In genomic region chr1:136683061-136683531, GRCm38 (mm10) we compare ENCODE assay signal across 9 mouse cellular contexts. TPM values are rescaled to one million over a fixed set of nuclear protein-coding genes. Genes with fewer than 3 reads are reported as not detected.
A peak's percentile ranks its signal among the peaks of the same experiment; 100 is the strongest.
DNase-seq lines count a peak whose midpoint lies in the region; ATAC-seq and TF ChIP-seq lines count a peak whose summit lies in the region.
"Had no signal": no experiment of that assay in that cellular context is flagged by ENCODE, and none has a peak within 500 bp of the region (broad histone marks: within the 10 kb centered on the region; RNA-seq: fewer than 3 reads in every experiment).

No protein-coding gene starts in this region.

- no peak for ATAC-seq in forebrain, embryonic 15.5 days (replicated peaks)

- H3K79me2 ChIP-seq in CH12.LX (replicated peaks; ENCODE audit: control insufficient read depth, extremely low read depth, insufficient read depth, poor library complexity, severe bottlenecking) = no peaks in the 10 kb centered on the region

- no peak overlapping the region for H3K27ac ChIP-seq in CH12.LX (ENCODE audit: insufficient read depth, low read depth)
- H3K27ac ChIP-seq in forebrain, embryonic 15.5 days (replicated peaks) = no peak overlapping the region
- H3K27ac ChIP-seq: neural tube, embryonic 13.5 days had no signal

- no peak for TF ChIP-seq RAD21 in CH12.LX (IDR thresholded peaks at IDR 0.05; ENCODE audit: low read depth, low read length)

- WGBS in forebrain, embryonic 15.5 days = 85% methylated on average over 3 of the region's 3 CpGs

- peaks cover 8 to 36% of the 10 kb centered on the region in 2 experiments; a peak in 3 of 4 replicates for H3K4me1 ChIP-seq in CH12.LX (ENCODE audit: control insufficient read depth in 1 of 2, insufficient read depth in 2 of 2)
- H3K4me1 ChIP-seq in forebrain, embryonic 15.5 days = no peaks in the 10 kb centered on the region
- H3K4me1 ChIP-seq: neural tube, embryonic 13.5 days had no signal

- H3K9me3 ChIP-seq in CH12.LX (replicated peaks; ENCODE audit: low read length) = no peaks in the 10 kb centered on the region
- no peaks in the 10 kb centered on the region for H3K9me3 ChIP-seq in forebrain, embryonic 15.5 days
- H3K9me3 ChIP-seq: neural tube, embryonic 13.5 days had no signal

- no peak for TF ChIP-seq POLR2A in CH12.LX (IDR thresholded peaks at IDR 0.05; ENCODE audit: low read depth, low read length)

- no peak for TF ChIP-seq CTCF in CH12.LX (conservative IDR thresholded peaks at IDR 0.05 in 1 of 2, IDR thresholded peaks at IDR 0.05 in 1 of 2; ENCODE audit: low read depth in 2 of 2, low read length in 2 of 2)

- no peak overlapping the region for H3K4me3 ChIP-seq in CH12.LX (replicated peaks in 1 of 3; ENCODE audit: low read depth in 2 of 3, low read length in 2 of 3, poor library complexity in 1 of 3)
- H3K4me3 ChIP-seq in forebrain, embryonic 15.5 days = no peak overlapping the region
- H3K4me3 ChIP-seq: neural tube, embryonic 13.5 days had no signal

- TF ChIP-seq EP300 in CH12.LX (IDR thresholded peaks at IDR 0.05; ENCODE audit: low read length) = no peak

- in situ Hi-C loops in CH12.LX (cut with MboI; ENCODE audit: low pct_ligation_motif_present, low pct_unique_long_range_greater_than_20kb, low sequenced_read_pairs) = no loop called here

- no peaks in the 10 kb centered on the region for H3K36me3 ChIP-seq in CH12.LX (replicated peaks in 1 of 2; ENCODE audit: control insufficient read depth in 1 of 2, insufficient read depth in 1 of 2, low read length in 1 of 2)
- no peaks in the 10 kb centered on the region for H3K36me3 ChIP-seq in forebrain, embryonic 15.5 days
- H3K36me3 ChIP-seq: neural tube, embryonic 13.5 days had no signal

- dilution Hi-C loops in CH12.LX (cut with MboI; ENCODE audit: extremely low pct_ligation_motif_present, extremely low pct_unique_long_range_greater_than_20kb, low sequenced_read_pairs) = no loop called here

- DNase-seq in 3T3-L1 (ENCODE audit: low read depth, low spot score) (peak; percentile 99), CH12.LX (ENCODE audit: extremely low read depth) (no peak)
- peak; percentile 74 for DNase-seq in gastrocnemius, postnatal 10 days
- peak; percentile 56 to 70 for DNase-seq in kidney, postnatal 36 days
- DNase-seq in right cerebral cortex, postnatal 4 days = peak; percentile 29
- DNase-seq in c-Kit-positive CD71-positive TER-119-positive erythroid progenitor cells, embryonic 14.5 days (ENCODE audit: low spot score) = no peak
- DNase-seq in cerebellum, adult 11-12 months = no peak

- H3K9ac ChIP-seq in CH12.LX (ENCODE audit: insufficient read depth, low read depth) = no peak overlapping the region
- no peak overlapping the region for H3K9ac ChIP-seq in forebrain, embryonic 15.5 days (replicated peaks)
- H3K9ac ChIP-seq: neural tube, embryonic 13.5 days had no signal

- H3K27me3 ChIP-seq in CH12.LX (replicated peaks) = no peaks in the 10 kb centered on the region
- no peaks in the 10 kb centered on the region for H3K27me3 ChIP-seq in forebrain, embryonic 15.5 days
- H3K27me3 ChIP-seq: neural tube, embryonic 13.5 days had no signal

- H3K4me2 ChIP-seq in CH12.LX (ENCODE audit: insufficient read depth, low read depth, poor library complexity, severe bottlenecking) = no peak overlapping the region
- H3K4me2 ChIP-seq in forebrain, embryonic 15.5 days (replicated peaks) = no peak overlapping the region
- H3K4me2 ChIP-seq: neural tube, embryonic 13.5 days had no signal

TF ChIP-seq in CH12.LX, 34 proteins besides CTCF, POLR2A, EP300 and RAD21:
- peak; percentile 47 for TF ChIP-seq ZNF384 (IDR thresholded peaks at IDR 0.05; ENCODE audit: low read depth, low read length)
- no peak for TF ChIP-seq HCFC1 (IDR thresholded peaks at IDR 0.05; ENCODE audit: low read depth, low read length)

RNA-seq across cellular contexts. Expression of gene Zfp281, which starts 58.4 kb away (rescaled TPM):
- 20.7 and 23.0 TPM in 2 replicates for total RNA-seq in CH12.LX (2012; rRNA removed)
- 39.5 and 40.4 TPM in 2 replicates for total RNA-seq in CH12.LX (2014; rRNA removed)
- polyA plus RNA-seq in CH12.LX (2012; ENCODE audit: insufficient read length, low read depth) = 15.4 and 17.2 TPM in 2 replicates
- total RNA-seq in gastrocnemius, postnatal 10 days (2021) = 10 to 100 TPM in 1 of 2 experiments, 1 to 10 TPM in 1; 8.7 to 10.3 TPM
- 27.9 and 29.2 TPM in 2 replicates for polyA plus RNA-seq in forebrain, embryonic 15.5 days (2015; fragmentation: Nextera tagmentation; extraction: Ambion mirVana)

Comparison
In these comparisons a context has a peak if more than half of its experiments do, and no peak if none do; other contexts are left out.
1. DNase-seq: peak in 3T3-L1 (single experiment), gastrocnemius, postnatal 10 days (single experiment), kidney, postnatal 36 days (2 of 2) and right cerebral cortex, postnatal 4 days (single experiment); none in CH12.LX (single experiment), c-Kit-positive CD71-positive TER-119-positive erythroid progenitor cells, embryonic 14.5 days (single experiment) and cerebellum, adult 11-12 months (single experiment).